Mouse (Mus musculus) urinary bladder, adult 18-20 months (tissue): ENCODE measurements around the gene Spink4.
A peak's percentile ranks its signal among the peaks of the same experiment; 100 is the strongest.

Experiments used
- DNase-seq, 2 experiments: peaks; one replicate each; pipeline ENCODE4 v3.0.0; 2022; ENCODE audit warnings: low spot score in 2 of 2, mixed read lengths in 2 of 2

Spink4 gene

DNA sequence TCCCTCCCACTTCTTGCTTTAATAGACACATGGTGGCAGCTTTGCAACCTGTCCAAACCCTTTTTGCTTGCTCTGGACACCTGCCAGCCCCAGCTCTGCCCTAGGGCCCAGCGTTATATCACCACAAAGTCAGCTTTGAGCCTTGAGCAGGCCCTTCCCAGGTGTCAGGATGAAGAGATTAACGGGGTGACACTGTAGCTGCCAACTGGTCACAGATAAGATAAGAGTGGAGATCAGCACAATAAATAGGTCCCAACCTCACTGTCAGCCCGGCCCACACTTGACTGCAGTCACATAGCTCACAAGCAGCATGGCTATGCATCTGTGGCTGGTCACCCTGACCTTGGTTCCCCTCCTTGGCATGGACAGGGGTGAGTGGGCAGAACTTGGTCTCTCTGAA lies at the start of gene Spink4:
Gene Spink4, plus strand, starts transcription at position 268 of the 400 bp plus-strand sequence.
- no peak for DNase-seq

DNA sequence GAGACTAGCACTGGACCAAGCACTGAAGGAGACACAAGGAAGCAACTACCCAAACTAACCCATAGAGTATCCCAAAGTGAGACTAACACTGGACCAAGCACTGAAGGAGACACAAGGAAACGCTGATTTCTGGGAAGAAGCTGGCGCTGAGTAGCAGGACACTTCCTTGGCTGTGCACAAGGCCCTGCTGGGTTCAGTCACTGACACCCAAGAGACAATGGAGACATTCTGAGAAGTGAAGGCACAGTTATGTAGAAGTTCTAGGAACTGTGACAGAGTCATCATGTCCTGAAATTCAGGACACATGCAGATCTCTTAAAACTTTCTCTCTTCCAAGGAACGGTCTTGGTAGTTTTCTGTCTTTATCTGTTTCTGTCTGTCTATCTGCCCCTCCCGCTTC lies 49.6 kb upstream of the Spink4 start:
- no peak for DNase-seq

DNA sequence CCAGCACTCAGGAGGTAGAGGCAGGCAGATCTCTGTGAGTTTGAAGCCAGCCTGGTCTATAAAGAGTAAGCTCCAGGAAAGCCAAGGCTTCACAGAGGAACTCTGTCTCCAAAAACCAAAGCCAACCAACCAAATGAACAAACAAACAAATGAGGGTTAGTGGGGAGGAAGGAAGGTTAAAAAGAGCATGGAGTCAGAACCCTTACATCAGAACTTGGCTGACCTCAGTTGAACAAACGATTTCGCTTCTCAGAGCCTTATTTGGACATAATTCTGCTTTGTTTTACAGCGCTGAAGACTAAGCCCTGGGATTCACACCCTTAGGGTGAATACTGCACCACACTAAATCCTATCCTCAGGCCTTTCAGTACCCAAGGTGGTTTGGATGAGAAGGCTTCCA lies 47.7 kb upstream of the Spink4 start:
- DNase-seq, result no peak

DNA sequence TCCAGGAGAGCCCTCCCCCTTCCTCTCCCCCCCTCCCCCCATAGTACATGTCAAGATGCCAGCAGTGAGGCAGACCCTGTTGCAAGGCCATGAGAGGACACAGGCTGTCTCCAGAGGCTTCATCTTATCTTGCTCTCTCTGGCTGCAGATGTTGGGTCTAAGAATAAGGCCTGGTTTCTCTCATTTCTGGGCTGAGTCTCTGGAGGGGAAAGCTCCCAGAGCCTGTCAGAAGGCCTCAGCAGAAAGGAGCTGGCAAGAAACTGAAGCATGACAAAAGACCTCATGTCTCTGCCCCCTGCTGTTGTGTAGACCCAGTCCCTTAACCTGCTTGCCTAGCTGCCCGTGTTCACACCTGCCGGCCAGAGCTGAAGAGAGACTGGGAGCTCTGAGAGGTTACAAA lies 46.5 kb upstream of the Spink4 start:
- DNase-seq, result no peak

DNA sequence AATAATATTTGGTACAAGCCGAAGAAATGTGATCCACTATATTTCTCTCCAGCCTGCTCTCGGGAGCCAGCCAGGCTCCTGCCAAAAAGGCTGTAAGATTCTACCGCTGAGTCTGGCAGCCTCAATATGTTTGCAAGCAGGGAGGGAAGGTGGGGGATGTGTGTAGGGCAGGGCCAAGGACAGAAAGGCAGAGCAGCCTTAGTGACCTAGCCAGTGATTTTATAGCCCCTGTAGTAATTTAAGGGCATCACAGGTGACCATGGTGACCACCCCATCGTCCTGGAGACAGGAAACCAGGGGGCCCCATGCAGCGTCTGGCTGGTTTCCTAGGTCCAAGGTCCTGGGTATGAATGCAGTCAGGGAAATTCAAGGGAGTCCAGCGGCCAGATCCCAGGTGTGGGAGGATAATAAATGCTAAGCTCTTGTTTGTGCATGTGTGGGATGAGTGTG lies 45.7 kb upstream of the Spink4 start:
- DNase-seq, result peak in 1 of 2 experiments; percentile 27

DNA sequence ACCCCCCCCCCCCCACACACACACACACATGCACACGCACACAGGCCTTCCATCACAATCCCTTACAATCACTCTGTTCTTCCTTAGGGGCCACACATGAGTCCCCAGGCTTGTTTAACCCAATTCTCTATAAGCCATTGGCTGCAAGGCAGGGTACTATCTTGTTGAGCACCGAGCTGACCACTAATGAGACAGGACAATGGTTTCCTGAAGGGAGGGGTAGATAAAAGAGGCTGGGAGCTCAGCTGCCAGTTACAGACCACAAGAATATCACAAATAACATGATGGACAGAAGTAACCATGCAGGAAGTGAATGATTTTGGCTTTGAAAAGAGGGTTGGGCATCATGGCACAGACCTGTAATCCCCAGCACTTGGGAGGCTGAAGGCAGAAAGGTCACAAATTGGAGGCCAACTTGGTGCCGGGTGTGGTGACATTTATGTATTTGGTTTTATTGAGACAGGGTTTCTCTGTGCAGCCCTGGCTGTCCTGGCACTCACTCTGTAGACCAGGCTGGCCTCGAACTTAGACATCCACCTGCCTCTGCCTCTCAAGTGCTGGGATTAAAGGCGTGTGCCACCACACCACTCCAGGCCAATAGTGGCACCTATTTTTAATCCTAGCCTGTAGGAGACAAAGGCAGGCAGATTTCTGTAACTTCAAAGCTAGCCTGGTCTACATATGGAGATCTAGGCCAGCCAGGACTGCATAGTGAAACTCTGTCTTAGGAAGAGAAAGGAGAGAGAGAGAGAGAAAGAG lies 44.9 kb upstream of the Spink4 start:
- no peak for DNase-seq

DNA sequence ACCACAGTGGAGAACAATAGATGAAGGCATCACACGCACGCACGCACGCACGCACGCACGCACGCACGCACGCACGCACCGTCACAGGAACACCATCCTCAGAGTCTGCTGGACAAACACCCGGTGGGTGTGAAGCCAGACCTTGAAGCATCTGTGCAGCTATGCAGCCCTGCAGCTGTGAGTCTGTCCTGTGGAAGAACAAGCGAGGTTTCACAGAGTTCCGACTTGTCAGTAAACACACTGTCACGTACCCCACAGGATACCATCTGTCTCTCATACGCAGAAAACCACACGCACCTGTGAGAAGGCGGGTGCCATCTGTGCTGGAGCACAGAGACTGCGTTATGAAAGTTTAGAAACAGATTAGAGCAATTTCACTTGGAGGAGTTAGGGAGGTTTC lies 44.0 kb upstream of the Spink4 start:
- DNase-seq, result no peak

DNA sequence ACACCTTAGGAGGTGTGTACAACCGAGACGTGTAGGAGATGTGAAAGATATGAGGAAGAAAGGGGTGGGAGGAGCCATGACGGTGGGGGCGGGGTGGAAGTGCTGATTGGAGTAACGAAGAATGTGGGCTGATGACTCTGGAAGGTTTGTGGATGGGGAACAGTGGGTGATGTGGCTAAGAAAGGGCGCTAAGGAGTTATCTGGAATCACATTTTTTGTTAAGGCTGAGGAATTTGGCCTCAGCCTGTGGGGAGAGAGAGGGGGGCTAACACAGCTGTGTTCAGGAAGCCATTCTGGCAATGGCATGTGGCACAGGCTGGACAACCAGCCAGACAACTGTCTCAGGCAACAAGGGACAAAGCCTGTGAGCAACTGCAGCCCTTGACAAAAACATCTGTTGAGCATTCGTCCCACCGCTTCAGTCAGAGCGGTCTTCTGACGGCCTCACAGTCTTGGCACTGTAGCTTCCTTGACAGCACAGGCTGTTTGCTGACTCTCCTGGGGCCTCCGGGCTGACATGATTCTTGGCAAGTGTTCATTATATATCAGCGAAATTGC lies 43.0 kb upstream of the Spink4 start:
- DNase-seq, result no peak

DNA sequence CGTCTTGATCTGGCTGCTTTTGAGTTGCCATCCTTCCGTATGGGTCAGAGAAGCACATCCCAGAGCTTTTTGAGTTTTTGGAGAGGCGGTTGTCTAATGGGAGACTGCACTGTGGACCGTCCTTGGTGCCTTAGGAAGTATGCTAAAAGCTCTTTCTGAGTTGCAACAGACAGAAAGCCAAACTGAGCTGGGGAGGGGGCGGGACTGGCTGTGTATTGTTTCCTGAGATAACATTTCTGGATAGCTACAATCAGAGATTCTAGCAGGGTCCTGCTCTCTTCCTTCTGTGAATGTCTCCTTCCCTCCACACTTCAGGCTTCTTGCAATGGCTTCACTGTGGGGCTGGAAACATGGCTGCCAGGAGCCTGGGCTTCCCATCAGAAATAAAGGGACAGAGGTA lies 42.3 kb upstream of the Spink4 start:
- DNase-seq, result no peak

DNA sequence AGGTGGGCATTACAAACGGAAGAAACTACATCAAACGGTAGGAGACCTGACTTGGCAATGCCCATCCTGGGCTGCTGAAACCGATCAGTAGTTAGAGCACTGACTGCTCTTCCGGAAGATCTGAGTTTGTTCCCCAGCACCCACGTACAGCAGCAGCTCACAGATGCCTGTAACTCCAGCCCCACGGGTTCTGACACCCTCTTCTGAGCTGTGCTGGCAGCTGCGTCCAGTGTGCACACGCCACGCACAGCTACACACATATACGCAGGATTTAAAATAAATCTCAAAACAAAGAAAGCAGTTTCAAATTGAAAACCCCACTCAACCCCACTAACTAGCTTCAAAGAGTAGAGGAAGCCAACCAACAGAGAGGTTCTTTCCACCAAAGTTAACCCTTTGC lies 36.7 kb upstream of the Spink4 start:
- DNase-seq, result no peak

DNA sequence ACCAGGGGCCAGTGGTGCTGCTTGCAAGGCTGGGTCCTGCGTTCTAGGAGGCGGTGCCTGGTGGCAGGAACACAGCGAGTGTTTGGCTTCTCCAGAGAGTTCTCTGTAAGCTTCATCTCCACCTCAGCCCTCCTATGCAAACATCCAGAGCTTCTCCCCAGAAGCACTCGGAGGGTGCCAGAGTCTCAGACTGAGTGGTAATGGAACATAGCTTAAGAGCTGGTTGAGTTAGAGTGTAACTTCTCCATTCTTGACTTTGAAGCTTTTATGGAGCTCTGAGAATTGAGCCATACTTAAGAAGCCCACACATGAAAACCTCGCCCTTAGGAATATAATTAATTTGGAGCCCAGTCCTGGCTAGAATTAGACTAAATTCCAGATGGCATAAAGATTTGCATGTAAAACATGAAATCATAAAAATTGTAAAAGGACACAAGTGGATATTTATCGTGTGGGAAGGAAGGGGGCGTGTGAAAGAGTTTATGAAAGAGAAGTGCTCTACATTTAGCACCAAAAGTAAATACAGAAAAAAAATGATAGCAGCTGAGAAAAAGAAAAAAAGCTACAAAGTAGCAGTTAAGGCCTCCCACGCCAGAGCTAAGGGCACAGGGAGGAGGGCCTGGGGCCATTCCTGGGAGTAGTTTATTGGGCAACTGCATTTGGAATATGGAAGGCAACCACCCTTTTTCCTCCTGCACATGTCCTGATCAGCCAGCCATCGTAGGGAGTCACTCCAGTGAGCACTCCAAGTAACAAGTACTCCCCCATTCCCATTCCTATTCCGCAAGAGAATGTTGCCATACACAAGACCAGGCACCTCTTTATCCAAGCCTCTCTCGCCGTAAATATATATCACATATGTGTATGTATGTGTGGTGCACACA lies 35.3 kb upstream of the Spink4 start:
- no peak for DNase-seq

DNA sequence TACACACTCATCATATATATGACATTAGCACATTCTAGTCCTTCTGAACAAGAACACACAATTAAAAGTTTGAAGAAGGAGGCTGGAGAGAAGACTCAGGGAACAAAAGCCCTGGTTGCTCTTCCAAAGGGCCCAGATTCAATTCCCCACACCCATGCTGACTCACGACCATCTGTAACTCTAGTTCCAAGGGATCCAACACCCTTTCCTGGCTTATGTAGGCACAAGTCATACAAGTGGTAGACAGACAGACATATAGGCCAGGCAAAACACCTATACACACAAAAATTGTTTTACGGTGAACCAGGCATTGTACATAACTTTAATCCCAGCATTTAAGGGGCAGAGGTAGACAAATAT lies 34.7 kb upstream of the Spink4 start:
- DNase-seq, result no peak

DNA sequence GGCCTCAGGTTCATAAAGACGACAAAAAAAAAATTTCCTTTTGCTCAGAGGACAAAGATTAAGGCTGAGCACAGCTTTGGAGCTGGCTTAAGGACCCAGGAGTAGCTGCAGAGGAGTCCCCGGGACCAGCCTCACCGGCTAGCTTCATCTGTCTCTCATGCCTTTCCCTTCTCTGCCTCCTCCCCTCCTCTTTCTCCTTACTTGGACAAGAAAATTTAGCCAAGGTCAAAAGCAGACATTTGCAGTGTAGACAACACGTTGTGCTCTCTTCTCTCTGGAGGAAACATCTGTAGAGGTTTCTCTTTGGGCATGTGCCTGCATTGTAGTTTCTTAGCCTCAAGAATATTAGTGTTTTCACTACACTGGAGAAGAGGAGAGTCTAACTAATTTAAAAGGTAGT lies 34.0 kb upstream of the Spink4 start:
- DNase-seq, result no peak

DNA sequence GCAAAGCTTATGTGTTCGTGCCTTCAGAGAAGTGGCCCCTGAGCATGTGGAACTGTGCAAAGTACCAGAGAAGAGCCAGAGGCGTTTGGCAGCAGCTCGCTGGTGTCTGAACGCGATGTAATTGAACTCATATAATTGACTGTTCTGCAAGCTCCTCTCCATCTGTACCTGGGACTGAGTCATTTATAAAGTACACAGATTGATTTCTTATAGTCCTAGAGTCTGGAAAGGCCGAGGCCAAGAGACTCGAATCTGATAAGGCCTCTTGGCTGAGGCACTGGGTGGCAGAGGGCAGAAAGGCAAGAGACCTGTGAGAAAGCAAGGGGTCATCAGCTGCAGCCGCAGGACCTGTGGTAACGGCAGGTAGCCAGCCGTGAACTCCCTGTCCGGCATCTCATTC lies 31.0 kb upstream of the Spink4 start:
- no peak for DNase-seq

DNA sequence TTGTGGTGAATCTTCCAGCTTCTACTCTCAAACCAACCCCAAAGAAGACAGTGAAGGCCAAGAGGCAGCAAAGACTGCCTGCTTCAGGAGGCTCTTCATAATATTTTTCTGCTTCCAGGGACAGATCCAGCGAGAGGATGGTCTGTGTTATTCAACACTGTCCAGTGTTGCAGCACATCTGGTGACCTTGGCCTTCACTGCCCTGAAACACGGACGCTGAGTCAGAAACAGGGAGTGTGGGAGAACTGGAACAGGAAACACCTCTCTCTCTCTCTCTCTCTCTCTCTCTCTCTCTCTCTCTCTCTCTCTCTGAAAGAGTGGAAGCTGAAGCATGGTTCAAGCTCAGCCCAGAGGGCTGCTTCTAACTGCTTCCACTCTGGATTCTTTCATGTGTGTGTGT lies 30.6 kb upstream of the Spink4 start:
- DNase-seq, result no peak

DNA sequence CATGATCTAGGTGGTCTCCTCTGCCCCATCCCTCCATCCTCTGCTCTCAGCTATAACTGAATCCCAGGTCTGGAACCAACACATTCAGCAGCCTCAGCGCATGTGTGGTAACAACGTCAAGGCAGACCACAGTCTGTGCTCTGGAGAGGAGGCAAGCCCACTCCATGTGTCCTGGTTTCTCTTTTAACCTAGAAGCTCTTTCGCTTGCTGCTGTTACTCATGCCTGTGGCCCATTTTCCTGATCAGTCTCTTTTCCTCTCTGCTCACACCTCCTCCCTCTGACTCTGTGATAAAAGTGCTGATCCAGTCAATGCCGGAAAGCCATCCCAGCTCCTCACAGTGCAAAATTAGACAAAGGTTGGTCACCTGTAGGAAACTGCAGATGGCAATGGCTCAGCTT lies 29.9 kb upstream of the Spink4 start:
- DNase-seq, result no peak

DNA sequence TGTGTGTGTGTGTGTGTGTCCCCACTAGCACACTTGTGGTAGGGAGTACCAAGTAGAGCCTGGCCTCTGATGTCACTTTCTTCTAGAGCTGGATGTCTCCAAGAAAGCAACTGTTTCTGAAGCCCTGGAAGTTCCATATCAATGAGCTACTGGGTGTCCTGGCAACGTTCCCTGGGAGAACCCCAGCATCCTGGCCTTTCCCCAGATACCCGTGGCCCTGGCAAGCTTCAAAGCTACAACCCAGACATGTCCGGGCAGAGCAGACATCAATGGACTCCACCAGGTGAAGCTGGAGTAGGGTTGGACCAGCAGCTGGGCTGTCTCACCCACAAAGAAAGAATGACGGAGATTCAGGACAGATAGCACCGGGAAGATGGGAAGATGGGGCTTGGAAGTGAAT lies 28.6 kb upstream of the Spink4 start:
- DNase-seq, result no peak

DNA sequence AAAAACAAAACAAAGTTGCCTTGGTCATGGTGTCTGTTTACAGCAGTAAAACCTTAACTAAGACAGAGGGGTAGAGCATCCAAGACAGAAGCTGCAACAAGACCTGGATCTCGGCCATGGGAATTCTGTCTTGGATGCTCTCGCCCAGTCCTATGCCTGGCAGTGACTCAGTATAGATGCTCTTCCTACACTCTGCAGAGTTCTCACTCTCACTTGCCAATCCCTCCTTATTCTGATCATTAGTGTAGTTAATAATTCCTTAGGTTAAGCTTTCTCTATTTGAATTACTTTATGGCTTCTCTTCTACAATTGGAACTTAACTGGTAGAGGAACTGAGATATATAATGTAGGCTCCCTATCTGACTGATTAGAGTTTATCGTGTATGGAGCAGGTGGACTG lies 24.7 kb upstream of the Spink4 start:
- DNase-seq, result no peak

DNA sequence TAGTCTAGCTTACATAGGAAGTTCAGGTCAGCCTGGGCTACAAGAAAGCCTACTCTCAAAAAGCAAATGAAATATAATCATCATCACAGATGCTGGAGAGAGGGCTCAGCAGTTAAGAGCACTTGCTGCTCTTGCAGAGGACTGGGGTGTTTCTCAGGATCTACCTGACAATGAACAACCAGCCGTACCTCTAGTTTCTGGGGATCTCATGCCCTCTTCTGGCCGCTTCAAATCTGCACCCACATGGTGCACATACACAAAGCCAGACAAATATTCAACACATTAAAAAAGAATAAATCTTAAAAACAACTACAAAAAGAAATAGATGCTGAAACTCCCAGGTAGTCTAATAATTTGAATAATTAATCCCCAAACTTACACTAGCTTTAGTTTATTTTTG lies 24.2 kb upstream of the Spink4 start:
- DNase-seq, result no peak

DNA sequence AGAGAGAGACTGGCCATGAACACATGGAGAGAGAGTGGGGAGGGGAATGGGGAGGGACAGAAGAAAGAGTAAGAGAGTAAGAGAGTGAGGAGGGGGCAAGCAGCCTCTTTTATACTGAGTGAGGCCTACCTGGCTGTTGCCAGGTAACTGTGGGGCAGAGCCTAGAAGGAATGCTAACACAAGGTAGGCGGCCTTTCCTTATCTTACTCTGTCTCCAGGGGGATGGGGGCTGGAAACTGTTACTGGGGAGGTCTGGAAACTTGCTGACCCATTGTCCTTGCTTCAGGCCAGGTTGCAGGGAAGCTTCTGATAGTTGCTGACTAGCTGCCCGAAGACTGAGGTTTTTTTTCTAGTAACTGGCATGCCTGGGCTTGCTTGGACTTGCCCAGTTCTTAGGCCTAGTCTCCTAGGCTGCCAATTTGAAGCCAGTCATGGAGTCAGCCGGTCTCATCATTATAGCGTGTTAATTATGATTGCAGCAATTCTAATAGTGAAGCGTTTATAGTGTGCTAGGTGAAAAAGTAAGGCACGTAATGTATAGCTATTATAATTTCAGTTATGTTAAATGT lies 21.3 kb upstream of the Spink4 start:
- DNase-seq, result no peak

DNA sequence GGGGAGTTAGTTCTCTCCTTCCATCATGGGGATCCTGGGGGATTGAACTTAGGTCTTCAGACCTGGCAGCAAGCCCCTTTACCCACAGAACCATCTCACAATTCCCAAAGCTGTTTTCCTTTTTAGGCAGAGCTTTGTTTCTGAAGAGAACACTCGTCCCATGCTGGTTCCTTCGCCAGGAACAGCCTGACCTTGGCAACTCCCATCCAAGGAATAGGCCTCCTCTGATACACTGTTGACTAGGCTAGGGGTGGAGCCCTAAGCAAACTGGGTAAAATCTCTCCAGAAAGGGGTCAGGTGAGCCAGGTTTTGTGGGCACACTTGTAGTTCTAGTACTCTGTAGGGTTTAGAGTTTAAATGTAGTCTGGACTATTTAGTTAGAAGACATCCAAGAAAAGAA lies 20.6 kb upstream of the Spink4 start:
- no peak for DNase-seq

DNA sequence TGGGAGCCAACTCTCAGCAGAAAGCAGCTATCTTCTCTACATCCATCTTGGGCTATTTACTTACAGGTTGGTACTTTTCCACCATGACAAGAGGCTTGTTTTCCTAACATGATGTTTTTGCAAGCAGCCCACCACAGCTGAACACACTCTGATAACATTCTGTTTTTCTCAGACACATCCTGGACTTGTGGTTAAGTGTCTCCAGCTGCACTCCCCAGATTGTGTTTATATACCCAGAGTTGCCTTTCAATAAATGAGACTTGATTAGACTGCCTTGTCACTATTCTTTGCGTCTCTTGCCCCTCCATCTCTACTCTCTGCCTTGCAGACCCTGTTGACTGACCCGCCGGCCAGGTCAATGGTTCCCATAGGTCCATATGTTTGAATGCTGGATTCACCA lies 19.8 kb upstream of the Spink4 start:
- DNase-seq, result no peak

DNA sequence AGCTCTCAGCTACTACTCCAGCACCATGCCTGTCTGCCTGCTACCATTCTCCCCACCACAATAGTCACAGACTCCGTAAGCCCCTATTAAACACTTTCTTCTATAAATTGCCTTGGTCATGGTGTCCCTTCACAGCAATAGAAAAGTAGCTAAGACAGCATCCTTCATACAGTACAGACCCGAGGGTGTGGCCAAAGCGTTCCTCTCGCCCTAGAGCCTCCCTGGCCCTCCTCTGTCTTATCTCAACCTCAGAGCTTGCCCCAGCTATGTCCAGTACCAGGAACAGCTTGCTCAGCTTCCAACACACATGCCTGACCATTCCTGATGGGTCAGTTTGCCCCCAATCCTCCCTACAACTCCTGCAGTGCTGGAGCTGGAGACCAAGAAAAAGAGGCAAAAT lies 19.2 kb upstream of the Spink4 start:
- DNase-seq, result no peak
